Mouse (Mus musculus): ENCODE measurements around the gene Plxna2.

Plxna2 gene

DNA sequence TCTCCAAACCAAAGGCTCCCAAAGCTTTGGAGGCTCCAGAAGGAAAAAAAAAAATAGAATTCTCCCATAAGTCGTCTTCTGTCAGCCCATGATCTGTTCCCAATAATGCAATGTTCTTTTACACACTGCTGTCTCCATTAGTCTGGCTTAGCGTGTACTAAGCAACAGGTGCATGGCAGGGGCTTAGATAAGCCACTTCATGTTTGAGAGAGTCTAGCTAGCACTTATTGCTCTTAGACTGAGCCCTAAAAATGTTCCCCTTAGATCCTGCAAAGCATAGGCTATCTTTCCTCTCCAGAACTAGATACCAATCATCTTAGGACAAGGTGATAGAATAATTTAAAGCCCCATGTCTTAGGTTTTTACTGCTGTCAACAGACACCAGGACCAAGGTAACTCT, 156.3 kb downstream of the Plxna2 start:
- no peak for DNase-seq

GRCm38 (mm10) chr1:194774754-194775153, 156.7 kb downstream of the Plxna2 start:
- no peak for DNase-seq

GRCm38 (mm10) chr1:194775656-194776374, 157.8 kb downstream of the Plxna2 start:
- no peak for DNase-seq

- DNase-seq, result no peak
These were observed 158.7 kb downstream of the Plxna2 start for GRCm38 (mm10) chr1:194776510-194777244.

GRCm38 (mm10) chr1:194777608-194778007, 159.6 kb downstream of the Plxna2 start:
- no peak for DNase-seq

GRCm38 (mm10) chr1:194780392-194780791, 162.4 kb downstream of the Plxna2 start:
- no peak for DNase-seq

GRCm38 (mm10) chr1:194780794-194781390, 162.9 kb downstream of the Plxna2 start:
- DNase-seq, result no peak

DNA sequence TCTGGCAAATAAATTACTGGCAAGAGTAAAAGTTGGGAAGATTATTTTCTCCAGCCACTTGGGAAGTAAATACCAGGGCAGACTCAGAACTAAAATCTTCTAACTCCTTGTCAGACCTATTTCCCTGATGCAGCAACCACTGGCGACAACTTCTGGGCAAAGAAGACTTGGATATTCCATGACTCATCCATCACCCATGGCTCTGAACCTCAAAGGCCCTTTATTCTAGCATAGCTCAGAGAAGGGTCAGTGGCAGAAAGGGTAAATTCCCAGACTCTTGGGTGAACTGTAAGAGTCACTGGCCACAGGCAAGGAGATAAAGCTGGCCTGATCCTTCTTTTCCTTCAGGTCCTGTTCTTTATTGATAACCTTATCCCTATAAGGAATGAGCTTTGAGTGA, 163.5 kb downstream of the Plxna2 start:
- DNase-seq, result no peak

DNA sequence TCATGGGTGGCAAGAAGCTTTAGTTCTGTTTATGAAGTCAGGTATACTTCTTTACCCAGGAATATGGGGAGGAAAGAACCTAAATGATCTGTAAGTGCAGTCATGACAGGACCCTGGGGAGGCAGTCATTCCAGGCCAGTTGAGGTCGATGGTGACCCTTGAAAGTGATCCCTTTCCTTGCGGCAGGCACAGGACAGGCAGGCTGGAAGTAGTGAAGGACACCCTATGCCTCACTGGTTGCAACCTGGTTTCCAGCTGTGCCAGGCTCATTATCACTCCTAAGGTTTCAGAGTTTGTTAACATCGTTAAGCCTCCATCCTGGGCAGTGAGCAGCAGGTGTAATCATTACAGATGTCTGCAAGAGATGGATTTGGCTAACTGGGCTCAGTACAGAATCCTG, 164.3 kb downstream of the Plxna2 start:
- no peak for DNase-seq

DNA sequence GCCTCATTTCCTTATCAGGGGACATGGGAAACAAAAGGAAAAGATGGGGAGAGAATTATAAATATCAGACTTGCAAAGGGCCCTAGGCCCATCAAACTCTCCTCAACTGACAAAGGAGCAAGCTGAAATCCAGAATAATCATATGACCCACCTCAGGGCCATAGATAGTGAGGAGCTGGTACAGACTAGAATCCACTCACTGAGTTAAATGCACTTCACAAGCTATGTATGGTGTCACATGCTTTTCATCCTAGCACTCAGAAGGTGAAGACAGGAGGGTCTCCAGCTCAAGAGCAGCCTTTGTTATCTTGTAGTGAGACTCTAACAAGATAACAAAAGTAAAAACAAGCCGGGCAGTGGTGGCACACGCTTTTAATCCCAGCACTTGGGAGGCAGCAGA, 169.6 kb downstream of the Plxna2 start:
- no peak for DNase-seq

DNA sequence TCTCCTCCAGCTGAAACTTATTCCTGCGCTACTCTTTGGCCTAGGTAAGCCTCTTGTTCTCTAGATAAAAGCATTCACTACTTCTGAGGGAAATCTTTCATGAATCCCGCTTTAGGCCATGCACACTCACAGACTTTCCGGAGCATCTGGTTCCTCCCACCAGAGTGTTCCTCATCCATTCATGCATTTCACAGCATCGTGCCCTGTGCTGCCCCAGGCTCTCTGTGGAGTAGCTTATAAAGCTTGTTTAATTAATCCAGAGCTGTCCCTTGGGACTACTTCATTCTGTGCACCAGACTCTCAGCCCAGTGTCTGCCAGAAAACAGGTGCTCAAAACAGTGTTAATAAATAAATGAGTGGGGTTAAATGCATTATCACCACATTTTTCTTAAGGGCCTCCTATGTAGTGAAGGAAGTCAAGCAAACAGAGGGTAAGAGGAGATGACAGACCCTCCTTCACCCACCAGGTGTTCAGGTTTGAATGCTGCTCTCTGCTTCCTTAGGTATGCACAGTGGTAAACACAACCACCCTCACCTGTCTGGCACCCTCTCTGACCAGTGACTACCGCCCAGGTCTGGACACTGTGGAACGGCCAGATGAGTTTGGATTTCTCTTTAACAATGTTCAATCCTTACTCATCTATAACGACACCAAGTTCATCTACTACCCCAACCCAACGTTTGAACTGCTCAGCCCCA, 175.4 kb downstream of the Plxna2 start:
- DNase-seq, result no peak

DNA sequence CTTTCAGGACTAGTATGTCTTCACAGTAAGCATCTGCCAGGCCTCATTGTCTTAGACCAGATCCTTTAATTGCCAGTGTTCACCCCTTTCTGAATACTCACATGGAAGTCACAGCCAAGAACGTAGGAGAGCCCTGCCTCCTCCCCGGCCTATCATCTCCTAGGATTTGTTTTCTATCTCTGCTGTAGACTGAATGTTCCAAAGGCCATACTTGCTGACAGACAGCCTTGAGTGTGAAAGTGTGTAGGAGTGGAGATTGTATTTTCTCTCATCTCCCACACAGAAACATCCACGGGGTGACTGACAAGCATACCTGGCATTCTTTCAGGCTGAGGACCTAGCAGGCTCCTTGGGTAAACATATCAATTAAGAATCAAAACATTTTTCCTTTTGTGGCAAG, 177.3 kb downstream of the Plxna2 start:
- DNase-seq, result no peak

- no peak for DNase-seq
These were observed 179.8 kb downstream of the Plxna2 start for GRCm38 (mm10) chr1:194797843-194798242.

GRCm38 (mm10) chr1:194798511-194798910, 180.5 kb downstream of the Plxna2 start:
- DNase-seq, result no peak

DNA sequence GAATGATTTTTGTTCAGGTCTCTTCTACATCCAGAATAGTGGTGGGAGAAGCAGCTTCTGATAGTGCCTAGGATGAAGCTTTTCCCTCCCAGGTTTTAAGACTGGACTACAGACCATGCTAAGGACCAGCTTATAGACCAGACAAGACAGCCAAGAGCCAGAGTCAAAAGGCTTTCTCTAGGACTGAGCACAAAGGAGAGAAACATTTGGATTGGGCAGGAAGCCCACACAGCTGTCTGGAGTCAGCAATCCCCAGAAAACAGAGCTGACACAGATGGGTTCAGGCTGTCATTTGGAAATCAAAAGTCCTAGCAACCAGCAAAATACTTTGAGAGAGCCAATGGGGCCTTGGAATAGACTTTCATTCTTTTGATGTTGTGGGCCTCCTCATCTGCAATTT, 190.2 kb downstream of the Plxna2 start:
- DNase-seq, result no peak

- DNase-seq, result no peak
These were observed 190.7 kb downstream of the Plxna2 start for GRCm38 (mm10) chr1:194808681-194809080.

DNA sequence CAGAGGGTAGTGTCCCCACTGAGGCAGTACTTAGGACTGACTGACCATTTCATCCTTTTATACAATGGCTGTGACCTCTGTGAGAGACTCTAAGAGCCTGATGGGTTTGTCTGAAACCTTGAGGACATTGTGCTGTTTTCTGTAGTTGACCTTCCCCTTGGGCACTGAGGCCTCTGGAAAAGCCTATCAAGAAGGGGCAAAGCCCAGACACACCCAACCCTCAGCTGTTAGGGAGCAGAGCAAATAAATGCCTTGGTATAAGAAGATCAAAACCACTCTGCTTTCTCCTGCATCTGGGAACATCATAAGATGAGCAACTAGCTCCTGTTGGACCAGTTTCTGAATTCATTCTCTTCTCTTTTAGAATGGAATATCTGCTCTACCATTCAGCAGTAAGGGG, 191.6 kb downstream of the Plxna2 start:
- DNase-seq, result no peak

GRCm38 (mm10) chr1:194814187-194814586, 196.2 kb downstream of the Plxna2 start:
- DNase-seq, result no peak

DNA sequence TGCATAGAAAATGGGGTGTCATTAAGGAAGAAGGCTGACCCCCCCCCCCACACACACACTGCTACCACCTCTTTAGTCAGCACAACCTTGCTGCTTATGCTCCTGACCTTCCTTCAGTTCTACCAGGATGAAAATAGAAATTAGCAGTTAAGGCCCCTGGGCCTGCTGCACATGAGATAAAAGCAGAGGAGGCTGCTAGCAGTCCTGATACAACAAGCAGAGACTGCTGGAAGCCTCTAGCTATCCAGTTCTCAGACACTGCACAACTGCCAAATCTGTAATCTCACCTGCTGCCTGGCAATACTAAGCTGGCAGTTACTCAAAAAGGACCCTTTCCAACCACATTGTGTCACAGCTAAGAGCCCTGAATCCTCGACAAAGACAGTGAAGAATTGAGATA, 197.5 kb downstream of the Plxna2 start:
- DNase-seq, result no peak

GRCm38 (mm10) chr1:194816913-194817312, 198.9 kb downstream of the Plxna2 start:
- peak; percentile 75 to 79 for DNase-seq

DNA sequence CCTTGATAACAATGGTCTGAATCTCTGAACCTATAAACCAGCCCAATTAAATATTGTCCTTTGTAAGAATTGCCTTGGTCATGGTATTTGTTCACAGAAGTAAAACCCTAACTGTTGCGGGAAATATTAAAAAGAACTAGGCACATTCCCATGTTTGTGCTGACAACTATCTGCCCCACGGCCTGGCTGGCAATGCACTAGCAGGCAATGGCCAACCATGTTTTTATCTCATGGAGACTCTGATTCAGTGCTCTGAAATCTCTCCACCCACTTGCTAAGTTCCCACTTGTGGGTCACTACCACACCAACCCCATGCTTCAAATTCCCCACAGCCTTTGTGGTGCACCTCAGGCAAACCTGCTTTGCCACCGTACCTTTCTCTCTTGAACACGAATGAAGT, 202.9 kb downstream of the Plxna2 start:
- no peak for DNase-seq

DNA sequence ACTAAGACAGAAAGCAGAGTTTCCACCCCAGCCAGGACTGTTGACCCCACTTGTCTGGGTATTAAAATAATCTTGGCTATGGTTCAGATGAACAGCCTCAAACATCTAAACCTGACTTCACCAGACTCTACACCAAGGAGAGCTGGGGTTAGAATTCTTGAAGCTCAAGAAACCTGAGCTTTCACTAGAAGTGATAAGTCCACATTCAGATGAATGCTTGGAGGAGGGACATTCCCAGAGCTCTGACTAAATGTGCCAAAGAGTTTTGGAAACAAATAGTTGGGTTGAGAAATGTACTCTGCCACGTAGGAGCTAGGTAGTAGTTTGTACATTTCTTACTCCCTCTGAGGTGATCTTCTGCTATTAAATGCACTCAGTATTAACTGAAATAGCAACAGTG, 203.7 kb downstream of the Plxna2 start:
- no peak for DNase-seq

DNA sequence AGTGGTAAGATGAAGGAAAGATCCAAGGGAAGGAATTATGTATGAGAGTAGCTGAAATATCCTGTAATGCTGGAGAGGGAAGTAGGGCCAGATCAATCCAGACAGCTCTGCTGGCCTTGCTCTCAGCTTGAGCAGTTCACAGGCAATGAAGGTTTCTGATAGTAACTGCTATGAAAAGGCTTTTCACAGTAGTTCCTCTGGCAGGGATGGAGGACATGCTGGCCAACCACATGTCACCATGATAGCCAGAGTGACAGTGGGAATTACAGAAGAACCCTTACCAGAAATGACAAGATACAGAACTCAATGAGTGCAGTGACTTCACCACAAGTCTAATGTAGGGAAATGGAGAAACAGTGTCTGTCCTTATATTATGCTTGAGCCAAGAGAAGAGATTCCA, 210.3 kb downstream of the Plxna2 start:
- no peak for DNase-seq

- no peak for DNase-seq
These were observed 217.2 kb downstream of the Plxna2 start for GRCm38 (mm10) chr1:194835238-194835637.
